Mouse (Mus musculus) midbrain, embryonic 15.5 days (tissue): ENCODE measurements around the gene Itga3. TPM values are rescaled to one million over a fixed set of nuclear protein-coding genes. Genes with fewer than 3 reads are reported as not detected.
A peak's percentile ranks its signal among the peaks of the same experiment; 100 is the strongest.

Experiments
- ATAC-seq: fragments of 200-750 bp; cut with Nextera tagmentation; replicated peaks from 2 replicates; pipeline ENCODE4 v1.8.0; 2017; ENCODE audit warnings: moderate TSS enrichment
- H3K27ac ChIP-seq: fragments of 300-500 bp; sonication (generic); 2 replicates; pipeline ENCODE4 v1.5.1; 2015; ENCODE audit warnings: mild to moderate bottlenecking, inconsistent platforms
- H3K27me3 ChIP-seq: fragments of 300-500 bp; sonication (generic); replicated peaks from 2 replicates; pipeline ENCODE4 v1.6.1; 2015; ENCODE audit warnings: inconsistent platforms
- H3K36me3 ChIP-seq: fragments of 300-500 bp; sonication (generic); replicated peaks from 2 replicates; pipeline ENCODE4 v1.6.1; 2015; ENCODE audit warnings: inconsistent platforms
- H3K4me1 ChIP-seq: fragments of 300-500 bp; sonication (generic); 2 replicates; pipeline ENCODE4 v1.6.1; 2015; ENCODE audit warnings: inconsistent platforms
- H3K4me2 ChIP-seq: fragments of 300-500 bp; sonication (generic); 2 replicates; pipeline ENCODE4 v1.6.1; 2015; ENCODE audit warnings: inconsistent platforms, mild to moderate bottlenecking, moderate library complexity
- H3K4me3 ChIP-seq: fragments of 300-500 bp; sonication (generic); 2 replicates; pipeline ENCODE4 v1.5.1; 2015; ENCODE audit warnings: mild to moderate bottlenecking, inconsistent platforms
- H3K9ac ChIP-seq: fragments of 300-500 bp; sonication (generic); 2 replicates; pipeline ENCODE4 v1.6.1; 2015; ENCODE audit warnings: mild to moderate bottlenecking, inconsistent platforms
- H3K9me3 ChIP-seq: fragments of 300-500 bp; sonication (generic); 2 replicates; pipeline ENCODE4 v1.6.1; 2016; ENCODE audit warnings: inconsistent platforms
- WGBS: fragments of 180-500 bp; shearing (Covaris S2); methylation state at CpG from one replicate; pipeline ENCODE4 v1.1.7; 2015; ENCODE audit warnings: mixed read lengths; 5-methylcytosine and 5-hydroxymethylcytosine counted together
- polyA plus RNA-seq: library from polyadenylated mRNA; unstranded; fragments of >200 nt; fragmentation: Nextera tagmentation; extraction: Ambion mirVana; gene quantifications from 2 replicates; pipeline ENCODE4 v1.2.1, GENCODE M21; 2015

The Itga3 gene
- polyA plus RNA-seq, 1 experiment from 2014 or later = 17.2 TPM

- no peak for ATAC-seq
These were observed 72.3 kb downstream of the Itga3 start for GRCm38 (mm10) chr11:95004136-95004936.

GRCm38 (mm10) chr11:95002705-95003104 is 73.9 kb downstream of the Itga3 start:
- H3K4me3 ChIP-seq = no peak overlapping the region
- H3K4me2 ChIP-seq = no peak overlapping the region
- H3K36me3 ChIP-seq = peaks cover 26% of the 10 kb centered on the region
- ATAC-seq = no peak
- no peaks in the 10 kb centered on the region for H3K27me3 ChIP-seq
- H3K9me3 ChIP-seq = no peaks in the 10 kb centered on the region
- WGBS = 95% methylated on average over 8 of the region's 8 CpGs
- H3K4me1 ChIP-seq = peaks cover 37% of the 10 kb centered on the region
- no peak overlapping the region for H3K27ac ChIP-seq
- H3K9ac ChIP-seq = no peak overlapping the region

More at GRCm38 (mm10) chr11:95004136-95004936, 72.3 kb downstream of the Itga3 start:
- Histone ChIP-seq H3K4me2 (no peak overlapping the region), H3K4me3 (no peak overlapping the region), H3K27me3 (no peaks in the 10 kb centered on the region), H3K9ac (no peak overlapping the region), H3K4me1 (peaks cover 47% of the 10 kb centered on the region), H3K27ac (peak overlapping the region; percentile 27; the same call in 1 of the 2 replicates), H3K9me3 (no peaks in the 10 kb centered on the region), H3K36me3 (peaks cover 19% of the 10 kb centered on the region)
- WGBS = 88% methylated on average over 12 of the region's 12 CpGs

DNA sequence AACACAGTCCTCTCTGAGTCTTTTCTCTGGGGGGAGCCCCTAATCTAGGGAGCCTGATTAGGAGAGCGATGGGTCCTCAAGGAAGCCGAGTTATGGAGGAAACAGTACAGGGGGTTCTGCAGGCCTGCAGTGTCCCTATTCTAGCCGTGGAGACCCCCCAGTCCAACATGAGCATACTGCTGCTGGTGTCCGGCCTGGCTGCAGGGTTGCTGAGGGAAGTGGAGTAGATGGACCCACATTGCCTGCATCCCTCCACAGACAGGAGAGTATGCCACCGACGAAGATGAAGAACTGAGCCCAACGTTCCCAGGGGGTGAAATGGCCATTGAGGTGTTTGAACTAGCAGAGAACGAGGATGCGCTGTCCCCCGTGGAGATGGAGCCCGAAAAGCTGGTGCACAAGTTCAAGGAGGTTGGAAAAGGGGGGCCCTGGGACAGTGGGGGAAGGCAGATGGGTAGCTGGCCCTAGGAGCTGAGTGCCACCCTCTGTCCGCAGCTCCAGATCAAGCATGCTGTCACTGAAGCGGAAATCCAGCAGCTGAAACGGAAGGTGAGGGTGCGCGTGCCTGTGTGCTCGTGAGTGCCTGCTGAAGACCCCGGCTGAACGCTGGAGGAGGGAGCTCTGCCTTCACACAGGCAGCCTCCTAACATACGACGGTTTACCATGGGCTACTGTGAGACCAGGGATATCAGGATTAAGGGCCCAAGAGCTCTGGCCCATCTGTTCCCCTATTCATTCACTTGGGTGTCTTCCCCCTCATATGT is 74.8 kb downstream of the Itga3 start:
- H3K27me3 ChIP-seq = no peaks in the 10 kb centered on the region
- no peak for ATAC-seq
- no peak overlapping the region for H3K4me2 ChIP-seq
- H3K27ac ChIP-seq = no peak overlapping the region
- H3K4me3 ChIP-seq = no peak overlapping the region
- H3K9me3 ChIP-seq = no peaks in the 10 kb centered on the region
- no peak overlapping the region for H3K9ac ChIP-seq
- WGBS = 82% methylated on average over 21 of the region's 21 CpGs
- peaks cover 32% of the 10 kb centered on the region for H3K4me1 ChIP-seq
- peaks cover 31% of the 10 kb centered on the region for H3K36me3 ChIP-seq

GRCm38 (mm10) chr11:95001058-95001457 is 75.5 kb downstream of the Itga3 start:
- Histone ChIP-seq H3K27me3 (no peaks in the 10 kb centered on the region), H3K27ac (peak overlapping the region; percentile 38), H3K9me3 (no peaks in the 10 kb centered on the region), H3K36me3 (peaks cover 35% of the 10 kb centered on the region), H3K4me3 (no peak overlapping the region), H3K9ac (no peak overlapping the region), H3K4me1 (peaks cover 31% of the 10 kb centered on the region), H3K4me2 (no peak overlapping the region)
- 2% methylated on average over 8 of the region's 8 CpGs for WGBS
- ATAC-seq = peak; percentile 44

DNA sequence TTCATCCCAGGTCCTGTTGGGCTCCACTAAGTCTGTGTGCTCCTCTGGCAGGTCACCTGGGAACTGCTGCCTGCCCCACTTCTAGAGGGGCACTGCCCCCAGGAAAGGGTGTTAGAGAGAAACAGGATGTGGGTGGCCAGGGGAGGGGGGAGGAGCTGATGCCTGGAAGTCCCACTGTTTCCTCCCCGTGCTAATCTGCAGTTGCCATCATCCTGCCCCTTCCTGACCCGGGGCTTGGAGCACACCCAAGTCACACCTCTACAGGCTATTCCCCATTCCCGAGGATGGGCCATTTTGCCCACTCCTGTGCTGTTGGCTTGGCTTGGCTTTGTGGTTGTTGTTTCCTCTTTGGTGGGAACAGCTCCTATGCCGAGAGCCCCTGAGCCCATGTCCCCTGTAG is 76.1 kb downstream of the Itga3 start:
- Histone ChIP-seq H3K27me3 (no peaks in the 10 kb centered on the region), H3K9me3 (no peaks in the 10 kb centered on the region), H3K27ac (peak overlapping the region; percentile 38), H3K4me1 (peaks cover 31% of the 10 kb centered on the region), H3K4me2 (no peak overlapping the region), H3K36me3 (peaks cover 33% of the 10 kb centered on the region), H3K9ac (no peak overlapping the region; the same call in 1 of the 2 replicates), H3K4me3 (no peak overlapping the region)
- WGBS = 47% methylated on average over 4 of the region's 4 CpGs
- no peak for ATAC-seq

- peaks cover 30% of the 10 kb centered on the region for H3K36me3 ChIP-seq
- H3K9ac ChIP-seq = no peak overlapping the region
- no peak overlapping the region for H3K4me3 ChIP-seq
- H3K9me3 ChIP-seq = no peaks in the 10 kb centered on the region
- H3K4me1 ChIP-seq = peaks cover 36% of the 10 kb centered on the region
- no peak overlapping the region for H3K4me2 ChIP-seq
- H3K27me3 ChIP-seq = no peaks in the 10 kb centered on the region
- peak overlapping the region; percentile 38; the same call in 1 of the 2 replicates for H3K27ac ChIP-seq
- 83% methylated on average over 8 of the region's 8 CpGs for WGBS
- ATAC-seq = no peak
These were observed 76.5 kb downstream of the Itga3 start for GRCm38 (mm10) chr11:95000128-95000527.

- Histone ChIP-seq H3K9ac (no peak overlapping the region), H3K9me3 (no peaks in the 10 kb centered on the region), H3K27ac (no peak overlapping the region), H3K4me1 (peaks cover 56% of the 10 kb centered on the region), H3K27me3 (no peaks in the 10 kb centered on the region), H3K4me3 (no peak overlapping the region), H3K4me2 (no peak overlapping the region), H3K36me3 (peaks cover 28% of the 10 kb centered on the region)
- ATAC-seq = 0 out of 2 replicates have a peak, but pooled peaks have one; percentile 22
- 76% methylated on average over 16 of the region's 16 CpGs for WGBS
These were observed 78.5 kb downstream of the Itga3 start for GRCm38 (mm10) chr11:94998041-94998531.

DNA sequence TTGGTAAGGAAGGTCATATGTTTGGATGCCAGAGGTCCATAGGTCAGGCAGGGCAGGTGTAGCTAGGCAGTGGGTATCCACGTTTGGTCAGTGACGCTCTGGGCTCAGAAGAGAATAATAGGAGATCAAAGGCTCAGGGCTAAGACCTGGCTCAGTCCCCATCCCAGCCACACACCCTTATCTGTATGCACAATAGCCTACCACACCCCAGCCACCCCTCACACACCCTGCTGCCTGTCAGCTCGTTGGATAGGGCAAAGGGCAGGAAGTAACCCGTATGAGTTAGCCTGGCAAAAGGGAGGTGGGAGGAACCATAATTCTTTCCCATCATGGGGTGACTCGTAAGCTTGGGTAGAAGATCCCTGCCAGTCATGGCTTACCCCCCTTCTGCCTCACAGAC is 79.0 kb downstream of the Itga3 start:
- H3K4me2 ChIP-seq = no peak overlapping the region
- H3K4me3 ChIP-seq = no peak overlapping the region
- H3K27ac ChIP-seq = no peak overlapping the region
- no peak for ATAC-seq
- WGBS = 57% methylated on average over 5 of the region's 5 CpGs
- H3K9ac ChIP-seq = no peak overlapping the region
- H3K36me3 ChIP-seq = peaks cover 24% of the 10 kb centered on the region
- no peaks in the 10 kb centered on the region for H3K27me3 ChIP-seq
- H3K9me3 ChIP-seq = no peaks in the 10 kb centered on the region
- peaks cover 61% of the 10 kb centered on the region for H3K4me1 ChIP-seq

GRCm38 (mm10) chr11:94996984-94997383 is 79.6 kb downstream of the Itga3 start:
- Histone ChIP-seq H3K27ac (no peak overlapping the region), H3K4me3 (no peak overlapping the region), H3K4me2 (no peak overlapping the region), H3K36me3 (peaks cover 17% of the 10 kb centered on the region), H3K27me3 (no peaks in the 10 kb centered on the region), H3K9ac (no peak overlapping the region), H3K9me3 (no peaks in the 10 kb centered on the region), H3K4me1 (peaks cover 62% of the 10 kb centered on the region)
- no peak for ATAC-seq
- 93% methylated on average over 6 of the region's 6 CpGs for WGBS

DNA sequence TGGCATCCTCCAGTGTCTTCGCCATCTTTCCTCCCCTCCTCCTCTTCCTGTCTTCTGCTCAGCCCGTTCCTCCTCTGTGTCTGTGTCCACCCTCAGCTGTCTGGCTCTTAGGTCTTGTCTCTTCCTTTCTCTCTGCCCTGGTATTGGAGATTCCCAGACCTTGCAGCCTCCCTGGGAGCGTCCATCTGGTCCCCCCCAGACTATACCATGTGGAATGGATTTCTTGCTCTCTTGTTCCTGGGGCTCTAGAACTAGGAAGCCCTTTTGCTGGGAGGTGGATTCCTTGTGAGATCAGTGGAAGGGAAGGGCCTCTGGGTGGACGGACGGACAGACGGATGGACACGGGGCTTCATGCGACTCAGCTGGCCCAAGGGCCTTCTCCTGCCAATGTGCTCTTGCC is 80.5 kb downstream of the Itga3 start:
- no peak overlapping the region for H3K27ac ChIP-seq
- H3K4me1 ChIP-seq = peaks cover 61% of the 10 kb centered on the region
- H3K9ac ChIP-seq = peak overlapping the region; percentile 23; the same call in 1 of the 2 replicates
- no peaks in the 10 kb centered on the region for H3K9me3 ChIP-seq
- ATAC-seq = no peak
- H3K27me3 ChIP-seq = no peaks in the 10 kb centered on the region
- H3K36me3 ChIP-seq = peaks cover 15% of the 10 kb centered on the region
- 0 out of 2 replicates have a peak overlapping the region, but pooled peaks have one; percentile 97 for H3K4me3 ChIP-seq
- H3K4me2 ChIP-seq = peak overlapping the region; percentile 98
- WGBS = 84% methylated on average over 8 of the region's 8 CpGs

- H3K27ac ChIP-seq = no peak overlapping the region
- no peaks in the 10 kb centered on the region for H3K27me3 ChIP-seq
- H3K4me2 ChIP-seq = peak overlapping the region; percentile 98
- 79% methylated on average over 11 of the region's 11 CpGs for WGBS
- ATAC-seq = no peak
- no peaks in the 10 kb centered on the region for H3K9me3 ChIP-seq
- H3K4me1 ChIP-seq = peaks cover 57% of the 10 kb centered on the region
- peak overlapping the region; percentile 97 for H3K4me3 ChIP-seq
- H3K9ac ChIP-seq = peak overlapping the region; percentile 98
- peaks cover 15% of the 10 kb centered on the region for H3K36me3 ChIP-seq
These were observed 81.4 kb downstream of the Itga3 start for GRCm38 (mm10) chr11:94994947-94995772.
